Mouse (Mus musculus) small intestine, adult 10 weeks (tissue): ENCODE data around the gene Hoxa6. TPM values are rescaled to one million over a fixed set of nuclear protein-coding genes. Genes with fewer than 3 reads are reported as not detected.

Experiments
- polyA plus RNA-seq: library from polyadenylated mRNA; stranded (reverse); fragments of 350-450 nt; fragmentation: Illumina TruSeq; extraction: RNeasy Lipid Tissue Mini Kit (QIAGEN cat#74804); gene quantifications from one replicate; pipeline ENCODE4 v1.2.3, GENCODE M21; 2014; ENCODE audit warnings: low replicate concordance

The Hoxa6 gene
- not detected for polyA plus RNA-seq

DNA sequence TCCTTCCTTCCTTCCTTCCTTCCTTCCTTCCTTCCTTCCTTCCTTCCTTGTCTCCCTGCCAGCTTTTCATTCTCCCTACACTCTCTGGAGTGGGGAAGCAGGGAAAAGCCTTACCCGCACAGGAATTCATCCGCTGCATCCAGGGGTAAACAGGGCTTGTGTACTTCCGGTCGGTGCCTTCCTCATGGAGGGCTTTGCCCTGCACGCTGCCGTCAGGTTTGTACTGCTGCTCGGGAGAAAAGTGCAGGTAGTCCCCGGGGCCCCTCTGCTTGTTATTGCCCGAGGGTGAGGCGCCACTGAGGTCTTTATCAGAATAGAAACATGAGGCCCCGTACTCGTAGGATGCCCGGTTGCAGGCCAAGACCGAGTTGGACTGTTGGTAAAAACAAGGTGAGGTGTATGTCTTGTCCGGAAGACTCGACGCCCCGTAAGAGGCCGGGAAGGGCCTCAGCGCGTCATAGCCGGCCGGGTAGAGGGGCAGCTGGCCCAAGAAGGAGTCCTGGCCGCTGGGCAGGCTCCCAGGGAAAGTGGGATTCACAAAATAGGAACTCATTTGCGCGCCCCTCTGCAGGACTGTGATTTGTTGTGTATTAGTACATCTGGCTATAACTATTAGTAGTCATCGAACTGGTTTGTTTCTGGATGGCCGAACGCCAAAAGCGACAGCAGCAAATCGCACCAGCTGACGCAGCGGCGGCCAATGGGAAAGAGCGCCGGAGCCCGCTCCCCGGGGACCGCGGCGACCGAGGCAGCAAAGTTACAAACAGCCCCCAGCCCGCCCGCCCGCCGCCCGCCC, at the start of gene Hoxa6:
Gene Hoxa6 (minus strand): TSS at position 651 of the 796 bp plus-strand sequence.

DNA sequence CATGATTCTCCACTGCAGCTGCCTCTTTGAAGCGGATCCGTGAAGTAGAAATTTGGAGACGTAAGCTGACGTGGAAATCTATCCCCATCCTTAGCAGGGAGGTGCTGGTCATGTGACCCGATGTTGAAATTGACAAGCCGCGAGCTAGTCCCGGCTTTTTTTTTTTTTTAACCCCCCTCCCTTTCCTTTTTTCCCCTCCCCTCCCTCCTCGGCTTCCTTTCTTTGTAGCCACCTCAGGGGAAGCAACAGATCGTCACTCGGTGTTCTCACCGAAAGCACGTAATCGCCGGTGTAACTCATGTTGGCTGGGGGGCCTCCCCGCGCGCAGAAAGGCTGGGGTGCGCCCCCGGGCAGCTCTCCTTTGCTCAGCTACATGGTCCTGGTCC, 37.2 kb upstream of the Hoxa6 start, which contains the start of gene Hoxa11:
Gene Hoxa11 (minus strand): TSS at position 54 of the 386 bp plus-strand sequence.

DNA sequence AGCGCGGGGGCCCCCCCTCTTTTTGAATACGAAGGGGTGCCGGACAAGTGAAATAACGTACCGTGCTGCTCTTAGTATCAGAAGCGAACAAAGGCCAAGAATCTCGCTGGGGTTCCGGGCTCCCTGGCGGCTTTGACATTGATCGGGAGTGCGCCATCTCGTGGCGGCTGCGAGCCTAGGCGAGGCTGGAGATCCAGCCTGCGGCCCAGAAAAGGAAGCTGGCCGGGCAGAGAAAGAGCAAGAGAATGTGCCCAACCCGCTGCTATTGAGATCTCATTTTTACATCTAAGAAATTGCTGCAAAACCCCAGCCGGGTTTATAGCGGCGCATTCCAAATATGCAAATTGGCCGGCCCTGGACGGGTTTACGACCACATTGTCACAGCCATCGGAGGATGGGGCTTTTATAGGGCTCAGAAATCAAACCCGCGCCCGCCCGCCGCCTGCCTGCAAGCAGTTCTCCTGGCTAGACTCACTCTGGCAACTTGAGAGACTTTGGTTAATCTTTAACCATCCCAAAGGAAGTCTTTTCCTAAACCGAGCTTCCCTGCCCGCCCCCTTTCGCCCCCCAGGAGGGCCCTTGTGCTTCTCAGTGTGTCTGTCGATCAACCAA, 32.0 kb upstream of the Hoxa6 start, which contains the start of gene Hoxa10:
Gene Hoxa10 (minus strand): TSS at position 466 of the 612 bp plus-strand sequence.

DNA sequence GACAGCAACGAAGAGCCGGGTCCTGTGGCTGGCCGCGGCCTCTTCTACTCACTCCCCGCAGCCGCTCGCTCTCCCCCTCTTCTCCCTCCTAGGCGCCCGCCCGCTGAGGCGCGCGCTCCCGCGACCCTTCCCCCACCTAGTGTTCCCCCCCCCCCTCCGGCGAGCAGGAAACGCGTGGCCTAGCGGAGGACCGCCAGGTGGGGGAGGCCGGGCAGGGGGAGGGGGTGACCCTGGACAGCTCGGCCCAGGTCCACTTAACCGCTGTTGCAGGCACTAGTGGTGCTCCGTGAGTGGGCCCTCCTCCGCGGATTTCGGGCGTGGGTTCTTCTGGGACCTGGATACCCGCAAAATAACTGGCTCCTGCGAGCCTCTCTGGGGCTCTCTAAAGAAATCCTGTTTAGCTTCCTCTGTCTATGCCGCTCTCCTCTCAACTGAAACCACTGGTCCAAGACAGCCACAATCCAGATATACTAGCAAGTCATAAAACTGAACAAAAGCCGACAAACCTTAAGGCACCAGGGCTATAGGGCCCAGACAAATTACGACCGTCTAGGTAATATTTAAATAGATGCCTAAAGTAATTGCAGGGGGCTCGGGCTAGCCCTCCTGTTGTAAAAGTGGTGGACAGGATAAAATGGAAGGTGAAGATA, 22.1 kb upstream of the Hoxa6 start, which contains the start of gene Hoxa9:
Gene Hoxa9 (minus strand): TSS at position 574 of the 650 bp plus-strand sequence.

DNA sequence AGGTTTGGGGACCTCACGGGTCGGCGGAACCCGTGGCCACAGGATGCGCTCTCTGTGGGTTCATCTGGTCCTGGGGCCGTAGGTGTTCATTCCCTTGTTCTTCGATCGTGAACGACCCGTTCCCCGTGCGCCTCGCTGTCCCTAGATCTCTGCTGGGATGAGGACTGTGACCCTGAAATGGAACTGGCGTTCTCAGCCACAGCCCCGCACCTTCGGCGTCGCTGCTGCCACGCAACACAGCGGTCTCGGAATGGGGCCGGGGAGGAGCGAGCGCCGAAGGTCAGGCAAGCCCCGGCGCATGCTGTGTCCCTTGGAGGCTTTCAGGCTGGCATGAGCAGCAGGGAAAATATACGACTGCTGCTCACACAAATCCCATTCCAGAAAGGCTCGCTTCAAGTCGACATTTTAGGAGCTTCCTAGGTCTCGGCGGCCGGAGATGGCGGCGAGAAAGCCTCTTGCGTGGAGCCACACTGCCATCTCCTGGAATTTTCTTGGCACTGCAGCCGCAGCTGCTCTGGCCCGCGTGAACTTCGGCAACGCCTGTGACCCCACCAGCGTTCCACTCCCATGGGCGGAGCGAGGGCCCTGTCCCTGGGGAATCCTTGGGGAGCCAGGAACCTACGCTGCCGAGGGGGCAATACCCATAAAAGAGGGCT, 12.9 kb upstream of the Hoxa6 start, which contains the start of gene Hoxa7:
Gene Hoxa7 (minus strand): TSS at position 518 of the 656 bp plus-strand sequence.

DNA sequence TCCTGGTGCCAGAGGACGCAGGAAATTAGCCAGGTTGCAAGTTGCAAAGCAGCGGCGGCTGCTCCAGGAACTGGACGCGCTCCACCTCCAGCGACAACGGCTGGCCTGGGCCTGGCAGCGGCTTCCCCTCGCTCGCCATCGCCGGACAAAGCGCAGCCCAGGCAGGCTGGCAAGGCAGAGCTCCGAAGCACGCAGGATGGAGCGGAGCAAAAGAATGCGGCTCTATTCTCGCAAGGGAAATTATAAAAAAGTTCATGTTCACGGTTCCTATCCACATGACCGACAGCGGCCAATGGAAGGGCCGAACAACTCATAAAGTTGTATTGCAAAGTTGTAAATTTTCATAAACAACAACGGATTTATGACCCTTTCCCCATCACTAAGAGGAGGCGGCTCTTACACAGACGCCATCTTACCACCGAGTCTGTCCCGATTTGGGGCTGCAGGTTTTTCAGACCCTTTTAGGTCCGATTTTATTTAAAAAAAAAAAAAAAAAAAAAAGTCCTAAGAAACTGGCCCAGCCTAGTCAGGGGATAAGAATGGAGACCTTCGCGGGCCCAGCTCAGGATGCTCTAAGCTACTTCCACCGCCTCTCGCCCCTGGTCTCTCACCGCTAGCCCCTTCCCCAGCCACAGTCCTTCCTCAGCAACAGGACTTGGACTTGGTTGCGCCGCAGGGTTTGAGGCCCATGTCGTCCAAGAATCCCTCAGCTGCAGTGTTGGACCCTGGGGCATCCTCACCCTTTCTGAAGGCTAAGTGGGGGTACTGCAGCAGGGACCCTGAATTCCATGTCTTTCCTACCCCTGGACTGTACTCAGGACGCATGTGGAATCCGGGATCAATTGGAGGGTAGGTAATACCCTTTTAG, 4.8 kb upstream of the Hoxa6 start, which contains the start of the genes Hoxa3 and Gm28308:
Gene Hoxa3 (minus strand): TSS at position 218 of the 868 bp plus-strand sequence.
Gene Gm28308 (minus strand): TSS at position 221 of the 868 bp plus-strand sequence.

DNA sequence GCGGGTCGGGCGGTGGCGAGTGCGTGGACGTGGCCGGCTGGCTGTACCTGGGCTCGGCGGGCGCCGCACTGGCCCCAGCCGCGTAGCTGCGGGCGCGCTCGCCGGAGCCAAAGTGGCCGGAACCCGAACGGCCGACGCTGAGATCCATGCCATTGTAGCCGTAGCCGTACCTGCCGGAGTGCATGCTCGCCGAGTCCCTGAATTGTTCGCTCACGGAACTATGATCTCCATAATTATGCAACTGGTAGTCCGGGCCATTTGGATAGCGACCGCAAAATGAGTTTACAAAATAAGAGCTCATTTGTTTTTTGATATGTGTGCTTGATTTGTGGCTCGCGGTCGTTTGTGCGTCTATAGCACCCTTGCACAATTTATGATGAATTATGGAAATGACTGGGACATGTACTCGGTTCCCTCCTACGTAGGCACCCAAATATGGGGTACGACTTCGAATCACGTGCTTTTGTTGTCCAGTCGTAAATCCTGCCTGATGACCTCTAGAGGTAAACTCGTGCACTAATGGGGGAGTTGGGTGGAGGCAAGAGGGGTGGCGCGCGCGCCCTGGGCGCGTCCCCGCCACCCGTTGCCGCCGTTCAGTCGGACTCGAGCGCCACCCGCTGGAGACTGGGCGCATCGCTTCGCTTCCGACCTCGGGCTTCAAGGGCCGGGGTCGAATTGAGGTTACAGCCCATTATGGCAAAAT, 4.3 kb downstream of the Hoxa6 start, which contains the start of gene Hoxa5:
Gene Hoxa5 (minus strand): TSS at position 538 of the 703 bp plus-strand sequence.

DNA sequence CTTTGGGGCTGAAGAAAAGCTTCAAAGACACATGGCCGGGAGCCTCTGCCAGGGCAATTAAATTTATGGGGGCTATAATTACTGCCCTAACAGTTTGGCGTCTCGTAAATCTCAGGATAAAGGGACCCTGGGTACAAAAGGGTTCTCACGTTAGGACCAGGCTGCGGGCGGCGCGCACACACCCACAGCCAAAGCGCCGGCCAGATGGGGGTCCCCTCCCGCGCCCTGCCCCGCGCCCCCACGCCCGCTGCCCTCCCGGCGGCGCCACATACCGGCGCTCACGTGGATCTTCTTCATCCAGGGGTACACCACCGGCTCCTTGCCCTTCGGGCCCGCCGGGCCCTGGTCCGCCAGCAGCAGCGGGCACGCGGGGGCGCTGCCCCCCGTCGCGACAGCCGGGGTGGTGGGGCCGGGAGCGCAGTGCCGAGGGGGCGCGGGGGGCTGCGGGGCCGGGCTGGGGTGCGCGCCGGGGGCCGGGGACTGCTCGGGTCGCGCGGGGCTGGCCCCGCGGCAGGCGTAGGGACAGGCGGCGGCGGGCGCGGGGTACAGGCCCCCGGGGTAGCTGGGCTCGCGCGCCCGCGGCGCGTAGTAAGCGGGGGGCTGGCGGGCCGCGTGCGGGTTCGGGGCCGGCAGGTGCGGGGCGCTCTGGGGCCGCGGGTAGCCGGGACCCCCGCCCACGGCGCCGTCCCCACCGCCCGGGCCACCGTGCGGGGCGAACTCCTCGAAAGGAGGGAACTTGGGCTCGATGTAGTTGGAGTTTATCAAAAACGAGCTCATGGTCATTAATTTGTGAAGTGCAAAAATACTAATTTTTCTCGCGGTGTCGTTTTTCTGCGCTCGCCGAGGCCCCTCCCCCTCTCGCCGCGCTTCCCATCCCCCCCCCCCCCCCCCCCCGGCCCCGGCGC, 17.4 kb downstream of the Hoxa6 start, which contains the start of gene Hoxa4:
Gene Hoxa4 (minus strand): TSS at position 848 of the 905 bp plus-strand sequence.

DNA sequence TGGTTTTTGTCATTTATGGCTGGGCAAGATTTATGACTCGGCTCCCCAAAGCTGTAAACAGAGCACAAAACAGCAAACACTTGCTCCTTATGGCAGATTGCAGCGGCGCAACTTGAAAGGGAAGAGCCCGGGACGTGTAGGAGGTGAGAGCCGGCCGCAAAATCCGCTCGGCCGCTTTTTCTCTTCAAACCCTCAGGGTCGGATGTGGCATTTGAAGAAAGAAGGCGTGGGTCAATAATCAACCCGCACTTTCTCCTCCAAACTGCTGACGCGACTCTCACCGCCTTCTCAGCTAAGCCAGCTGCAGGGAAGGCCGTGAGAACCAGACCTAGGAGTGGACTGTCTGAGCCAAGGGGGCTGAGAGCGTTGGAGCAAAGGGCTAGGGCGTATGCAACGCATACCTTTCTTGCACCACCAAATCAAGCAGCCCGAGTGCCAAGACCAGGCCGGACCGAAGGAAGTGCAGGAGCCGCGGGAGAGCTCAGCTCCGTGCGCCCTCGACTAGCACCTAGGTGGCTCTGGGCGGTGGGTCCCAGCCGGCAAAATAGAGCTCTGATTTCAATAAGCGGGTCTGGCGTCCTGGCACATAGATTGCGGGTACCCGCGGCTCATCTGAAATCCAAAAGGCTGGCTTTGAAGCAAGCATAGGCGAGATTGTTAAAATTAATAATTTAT, 31.3 kb downstream of the Hoxa6 start, which contains the start of gene 5730596B20Rik:
Gene 5730596B20Rik (plus strand): TSS at position 438 of the 675 bp plus-strand sequence.

DNA sequence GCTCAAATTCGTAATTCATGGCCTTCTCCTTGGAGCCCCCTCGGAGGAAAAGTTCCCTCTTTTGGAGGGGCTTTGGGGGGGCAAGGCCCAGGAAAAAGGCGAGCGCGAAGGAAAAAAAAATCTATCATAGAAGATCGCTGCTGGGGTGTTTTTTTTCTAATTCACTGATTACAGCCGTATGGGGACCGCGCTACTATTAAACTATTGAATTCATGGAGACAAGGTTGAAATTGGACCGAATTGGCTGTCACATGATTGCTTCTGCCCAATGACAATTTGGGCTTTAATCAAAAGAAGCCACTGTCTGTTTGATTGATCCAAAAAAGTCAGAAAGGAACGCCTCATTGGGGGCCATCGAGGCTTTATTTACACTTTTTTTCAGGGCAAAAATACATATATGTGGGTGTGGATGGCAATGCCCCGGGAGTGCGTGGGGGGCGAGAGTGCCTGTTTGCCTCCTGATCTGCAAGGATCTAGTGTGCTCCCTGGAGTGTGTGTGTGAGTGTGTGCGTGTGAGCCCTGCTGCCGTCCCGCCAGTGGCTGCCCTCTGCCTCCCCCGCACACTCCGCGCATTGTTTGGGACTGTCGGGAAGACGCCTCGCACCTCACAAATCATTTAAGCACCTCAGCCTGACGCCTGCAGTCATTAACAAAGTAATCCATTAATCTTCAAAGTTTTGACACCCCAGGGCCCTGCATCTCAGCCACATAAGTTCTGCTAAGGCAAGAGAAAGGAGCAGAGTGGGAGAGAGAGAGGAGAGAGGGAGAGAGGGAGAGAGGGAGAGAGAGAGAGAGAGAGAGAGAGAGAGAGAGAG, 43.7 kb downstream of the Hoxa6 start, which contains the start of gene Hoxa2:
Gene Hoxa2 (minus strand): TSS at position 206 of the 815 bp plus-strand sequence.

DNA sequence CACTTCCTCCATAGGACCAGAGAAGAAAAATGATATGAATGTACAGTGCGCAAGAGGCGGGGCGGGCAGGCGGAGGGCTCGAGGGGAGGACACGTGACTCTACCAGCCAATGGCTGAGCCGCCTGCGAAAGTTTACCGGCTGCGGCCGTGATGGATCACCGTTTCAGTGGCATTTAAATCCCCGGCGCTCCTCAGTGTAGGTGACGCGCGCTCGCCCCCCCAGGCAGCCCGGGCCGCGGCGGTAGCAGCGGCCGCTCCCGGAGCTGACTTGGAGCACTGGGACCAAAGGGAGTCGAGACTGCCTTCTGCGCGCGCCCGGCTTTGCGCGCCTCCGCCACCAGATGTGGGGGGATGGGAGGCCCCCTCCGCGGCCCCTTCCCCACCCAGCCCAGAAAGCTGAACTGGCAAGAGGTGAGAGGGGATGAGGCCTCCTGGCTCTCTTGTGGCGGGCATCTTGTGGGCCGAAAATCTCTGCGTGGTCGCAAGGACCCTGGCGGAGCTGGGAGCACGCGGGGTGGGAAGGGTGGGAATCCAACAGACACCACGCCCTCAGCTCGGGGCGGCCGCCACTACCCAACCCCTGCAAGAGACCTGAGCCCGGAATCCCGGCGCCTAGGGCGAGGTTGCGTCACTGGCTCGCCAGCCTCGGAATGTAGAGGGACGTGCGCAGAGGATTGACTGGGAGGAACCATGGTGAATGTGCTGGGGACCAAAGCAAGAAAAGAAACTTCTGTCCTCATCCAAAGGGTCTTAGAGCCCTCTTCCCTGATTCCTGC, 50.1 kb downstream of the Hoxa6 start, which contains the start of gene Hoxa1:
Gene Hoxa1 (minus strand): TSS at position 42 of the 776 bp plus-strand sequence.

Other genes starting within 250 kb of the Hoxa6 start
- gene Skap2, start 196.2 kb downstream of the Hoxa6 start, polyA plus RNA-seq = 82.4 TPM
- gene Hoxa1, start 50.4 kb downstream of the Hoxa6 start, polyA plus RNA-seq = 0.56 TPM
- gene Hoxa2, start 43.9 kb downstream of the Hoxa6 start, polyA plus RNA-seq = 2.6 TPM
- 0.19 TPM for gene 5730596B20Rik, start 31.2 kb downstream of the Hoxa6 start, polyA plus RNA-seq
- 3.0 TPM for gene Hoxa4, start 17.0 kb downstream of the Hoxa6 start, polyA plus RNA-seq
- 6.5 TPM for gene Hoxa5, start 4.1 kb downstream of the Hoxa6 start, polyA plus RNA-seq
- 5.9 TPM for gene Hoxa3, start 4.6 kb upstream of the Hoxa6 start, polyA plus RNA-seq
- not detected for gene Gm28308, start 4.6 kb upstream of the Hoxa6 start, polyA plus RNA-seq
- gene Hoxa7, start 13.1 kb upstream of the Hoxa6 start, polyA plus RNA-seq = 0.48 TPM
- gene Hoxa9, start 22.4 kb upstream of the Hoxa6 start, polyA plus RNA-seq = 0.59 TPM
- not detected for gene Hoxa10, start 32.1 kb upstream of the Hoxa6 start, polyA plus RNA-seq
- gene Hoxa11, start 37.1 kb upstream of the Hoxa6 start, polyA plus RNA-seq = not detected
- gene Hoxa13, start 52.2 kb upstream of the Hoxa6 start, polyA plus RNA-seq = not detected
- not detected for gene Evx1, start 104.8 kb upstream of the Hoxa6 start, polyA plus RNA-seq